Mouse (Mus musculus) limb, embryonic 14.5 days (tissue): ENCODE data around the gene Fam13c. TPM values are rescaled to one million over a fixed set of nuclear protein-coding genes. Genes with fewer than 3 reads are reported as not detected.

Experiments
- ATAC-seq: fragments of 200-750 bp; cut with Nextera tagmentation; 2 replicates; pipeline ENCODE4 v1.8.0; 2017; ENCODE audit warnings: low read depth, moderate number of reproducible peaks, moderate TSS enrichment; ENCODE audit not compliant: low FRiP score
- DNase-seq: peaks from one replicate; pipeline ENCODE4 v3.0.0-alpha.2; 2015; ENCODE audit warnings: low spot score
- H3K27ac ChIP-seq: fragments of 300-500 bp; sonication (generic); replicated peaks from 2 replicates; pipeline ENCODE4 v1.5.1; 2014; ENCODE audit warnings: low read depth, mild to moderate bottlenecking, low read length, moderate library complexity, mixed read lengths
- H3K27me3 ChIP-seq: fragments of 300-500 bp; sonication (generic); 2 replicates; pipeline ENCODE4 v1.6.1; 2014; ENCODE audit warnings: low read length, mixed read lengths; ENCODE audit not compliant: control insufficient read depth, insufficient read depth
- H3K36me3 ChIP-seq: fragments of 300-500 bp; sonication (generic); 2 replicates; pipeline ENCODE4 v1.6.1; 2014; ENCODE audit warnings: mild to moderate bottlenecking, low read length, moderate library complexity, mixed read lengths; ENCODE audit not compliant: control insufficient read depth, insufficient read depth
- H3K4me1 ChIP-seq: fragments of 300-500 bp; sonication (generic); 2 replicates; pipeline ENCODE4 v1.6.1; 2014; ENCODE audit warnings: antibody characterized with exemption, low read length, mixed read lengths; ENCODE audit not compliant: control insufficient read depth, insufficient read depth
- H3K4me2 ChIP-seq: fragments of 300-500 bp; sonication (generic); replicated peaks from 2 replicates; pipeline ENCODE4 v1.6.1; 2014; ENCODE audit warnings: low read depth, mild to moderate bottlenecking, low read length, moderate library complexity; ENCODE audit not compliant: severe bottlenecking
- H3K4me3 ChIP-seq: fragments of 300-500 bp; sonication (generic); replicated peaks from 2 replicates; pipeline ENCODE4 v1.5.1; 2014; ENCODE audit warnings: low read length
- H3K9ac ChIP-seq: fragments of 300-500 bp; sonication (generic); 2 replicates; pipeline ENCODE4 v1.6.1; 2014; ENCODE audit warnings: mild to moderate bottlenecking, low read depth, low read length, moderate library complexity; ENCODE audit not compliant: severe bottlenecking
- H3K9me3 ChIP-seq: fragments of 300-500 bp; sonication (generic); 2 replicates; pipeline ENCODE4 v1.6.1; 2016; ENCODE audit warnings: low read length; ENCODE audit not compliant: control insufficient read depth
- POLR2A ChIP-seq: fragments of 200-500 bp; IDR thresholded peaks from 2 replicates; pipeline ENCODE4 v1.8.0; 2012; ENCODE audit warnings: inconsistent platforms, mild to moderate bottlenecking, moderate library complexity, borderline replicate concordance; ENCODE audit not compliant: insufficient read depth, insufficient read length; ENCODE audit errors: extremely low read depth
- WGBS: fragments of 180-500 bp; shearing (Covaris S2); extraction: QIAGEN DNeasy Blood & Tissue Kit; methylation state at CpG from one replicate; pipeline ENCODE4 v1.1.7; 2014; 5-methylcytosine and 5-hydroxymethylcytosine counted together
- polyA plus RNA-seq, 2 experiments: library from polyadenylated mRNA; depleted of rRNA in 1 of 2; stranded (reverse) in 1 of 2; unstranded in 1 of 2; fragments of >200 nt; fragmentation: Nextera tagmentation in 1 of 2; extraction: Ambion mirVana in 1 of 2; gene quantifications; 2 replicates each; pipeline versions ENCODE4 v1.2.1 to v1.2.3; 2012 to 2014

The Fam13c gene
- polyA plus RNA-seq (2012; rRNA removed) (5.6 and 6.1 TPM in 2 replicates), polyA plus RNA-seq (2014; fragmentation: Nextera tagmentation; extraction: Ambion mirVana) (11.0 and 11.9 TPM in 2 replicates)

- ATAC-seq, result no peak
- 12% methylated on average over 24 of the region's 24 CpGs for WGBS
Observed at GRCm38 (mm10) chr10:70439676-70440521, at the start of gene Fam13c. Gene Fam13c (plus strand): TSS chr10:70440481.

GRCm38 (mm10) chr10:70395900-70396299 is 44.4 kb upstream of the Fam13c start:
- 91% methylated on average over 5 of the region's 5 CpGs for WGBS
- no peak overlapping the region for H3K4me3 ChIP-seq
- no peaks in the 10 kb centered on the region for H3K4me1 ChIP-seq
- DNase-seq, result no peak
- no peaks in the 10 kb centered on the region for H3K27me3 ChIP-seq
- no peaks in the 10 kb centered on the region for H3K36me3 ChIP-seq
- no peak overlapping the region for H3K9ac ChIP-seq
- no peak overlapping the region for H3K4me2 ChIP-seq
- no peak overlapping the region for H3K27ac ChIP-seq
- no peak for TF ChIP-seq POLR2A
- H3K9me3 ChIP-seq, result peaks cover 12% of the 10 kb centered on the region
- no peak for ATAC-seq

More at GRCm38 (mm10) chr10:70439676-70440521, at the start of gene Fam13c:
- Histone ChIP-seq H3K36me3 (no peaks in the 10 kb centered on the region), H3K9ac (peak within 1 kb of the TSS; percentile 69), H3K4me1 (peaks cover 11% of the 10 kb centered on the region), H3K27me3 (no peaks in the 10 kb centered on the region; the same call in 1 of the 2 replicates), H3K27ac (peak within 1 kb of the TSS; percentile 79), H3K9me3 (no peaks in the 10 kb centered on the region), H3K4me2 (peak within 1 kb of the TSS; percentile 91), H3K4me3 (peak within 1 kb of the TSS; percentile 55)
- no peak for DNase-seq
- TF ChIP-seq POLR2A, result no peak

GRCm38 (mm10) chr10:70398224-70398623 is 42.1 kb upstream of the Fam13c start:
- DNase-seq, result no peak
- 82% methylated on average over 6 of the region's 6 CpGs for WGBS
- ATAC-seq, result no peak
- no peaks in the 10 kb centered on the region for H3K4me1 ChIP-seq
- no peak overlapping the region for H3K4me3 ChIP-seq
- no peak for TF ChIP-seq POLR2A
- H3K4me2 ChIP-seq, result no peak overlapping the region
- H3K9ac ChIP-seq, result no peak overlapping the region
- peaks cover 10% of the 10 kb centered on the region for H3K9me3 ChIP-seq
- H3K27ac ChIP-seq, result no peak overlapping the region
- H3K36me3 ChIP-seq, result no peaks in the 10 kb centered on the region
- no peaks in the 10 kb centered on the region for H3K27me3 ChIP-seq

- 74% methylated on average over 4 of the region's 4 CpGs for WGBS
- Histone ChIP-seq H3K9me3 (no peaks in the 10 kb centered on the region; the same call in 1 of the 2 replicates), H3K4me2 (no peak overlapping the region), H3K4me3 (no peak overlapping the region), H3K27me3 (no peaks in the 10 kb centered on the region), H3K36me3 (no peaks in the 10 kb centered on the region), H3K9ac (no peak overlapping the region), H3K4me1 (no peaks in the 10 kb centered on the region), H3K27ac (no peak overlapping the region)
- TF ChIP-seq POLR2A, result no peak
- ATAC-seq (no peak), DNase-seq (no peak)
Observed at GRCm38 (mm10) chr10:70402006-70402405, 38.3 kb upstream of the Fam13c start.

GRCm38 (mm10) chr10:70402711-70403110 is 37.6 kb upstream of the Fam13c start:
- Histone ChIP-seq H3K36me3 (no peaks in the 10 kb centered on the region), H3K9ac (no peak overlapping the region), H3K4me1 (no peaks in the 10 kb centered on the region), H3K27ac (no peak overlapping the region), H3K4me2 (no peak overlapping the region), H3K27me3 (no peaks in the 10 kb centered on the region), H3K9me3 (no peaks in the 10 kb centered on the region; the same call in 1 of the 2 replicates), H3K4me3 (no peak overlapping the region)
- TF ChIP-seq POLR2A, result no peak
- DNase-seq (no peak), ATAC-seq (no peak)
- 84% methylated on average over 4 of the region's 4 CpGs for WGBS
